Mouse (Mus musculus): ENCODE data around the gene Elf4.

Gene Elf4

GRCm38 (mm10) chrX:48385927-48386326 lies 77.0 kb downstream of the Elf4 start:
- DNase-seq (ENCODE audit: extremely low spot score, low read depth, low spot score), result no peak

GRCm38 (mm10) chrX:48383643-48384042 lies 79.3 kb downstream of the Elf4 start:
- DNase-seq (ENCODE audit: extremely low spot score, low read depth, low spot score), result no peak

GRCm38 (mm10) chrX:48367841-48368240 lies 95.1 kb downstream of the Elf4 start:
- no peak for DNase-seq (ENCODE audit: extremely low spot score, low read depth, low spot score)

- no peak for DNase-seq (ENCODE audit: extremely low spot score, low read depth, low spot score)
These were observed 96.9 kb downstream of the Elf4 start for GRCm38 (mm10) chrX:48365836-48366577.

All from hindlimb bud, embryonic 11.5 days (tissue).